Mouse (Mus musculus) layer of hippocampus, adult 9-10 months (tissue): ENCODE data around the gene Gpbp1.

Experiments
- DNase-seq: peaks from one replicate; pipeline ENCODE4 v3.0.0; 2022; ENCODE audit warnings: low spot score

The Gpbp1 gene

GRCm38 (mm10) chr13:111467350-111467749 is 22.6 kb downstream of the Gpbp1 start:
- no peak for DNase-seq

GRCm38 (mm10) chr13:111461424-111461823 is 28.5 kb downstream of the Gpbp1 start:
- DNase-seq = peak; percentile 57

GRCm38 (mm10) chr13:111456790-111457189 is 33.1 kb downstream of the Gpbp1 start:
- DNase-seq = no peak

- DNase-seq = no peak
Observed at GRCm38 (mm10) chr13:111444325-111444724, 45.6 kb downstream of the Gpbp1 start.

- no peak for DNase-seq
Observed at GRCm38 (mm10) chr13:111431174-111431573, 58.7 kb downstream of the Gpbp1 start.

- no peak for DNase-seq
Observed at GRCm38 (mm10) chr13:111421330-111421729, 68.6 kb downstream of the Gpbp1 start.

- DNase-seq = no peak
Observed at GRCm38 (mm10) chr13:111418087-111418486, 71.8 kb downstream of the Gpbp1 start.

GRCm38 (mm10) chr13:111413156-111413555 is 76.8 kb downstream of the Gpbp1 start:
- DNase-seq = peak; percentile 69

GRCm38 (mm10) chr13:111410831-111411230 is 79.1 kb downstream of the Gpbp1 start:
- DNase-seq = no peak

- DNase-seq = no peak
Observed at GRCm38 (mm10) chr13:111406859-111407389, 83.0 kb downstream of the Gpbp1 start.

GRCm38 (mm10) chr13:111405956-111406355 is 84.0 kb downstream of the Gpbp1 start:
- DNase-seq = no peak

- no peak for DNase-seq
Observed at GRCm38 (mm10) chr13:111397600-111398151, 92.2 kb downstream of the Gpbp1 start.

GRCm38 (mm10) chr13:111397061-111397460 is 92.8 kb downstream of the Gpbp1 start:
- DNase-seq = no peak

- DNase-seq = no peak
Observed at GRCm38 (mm10) chr13:111395528-111395927, 94.4 kb downstream of the Gpbp1 start.

- DNase-seq = no peak
Observed at GRCm38 (mm10) chr13:111394904-111395303, 95.0 kb downstream of the Gpbp1 start.

- no peak for DNase-seq
Observed at GRCm38 (mm10) chr13:111394341-111394740, 95.6 kb downstream of the Gpbp1 start.

- no peak for DNase-seq
Observed at GRCm38 (mm10) chr13:111393426-111393825, 96.5 kb downstream of the Gpbp1 start.

GRCm38 (mm10) chr13:111391426-111391825 is 98.5 kb downstream of the Gpbp1 start:
- DNase-seq = no peak

- DNase-seq = no peak
Observed at GRCm38 (mm10) chr13:111391011-111391410, 98.9 kb downstream of the Gpbp1 start.

- DNase-seq = peak; percentile 45
Observed at GRCm38 (mm10) chr13:111384011-111384985, 105.6 kb downstream of the Gpbp1 start.
